Mouse (Mus musculus): Measurements from ENCODE around the gene BC107364.
"Not testable (repeated sequence)": the region's sequence is repeated elsewhere in the genome, so short reads cannot be mapped to it uniquely, and the experiment has no call there.

Gene BC107364

DNA sequence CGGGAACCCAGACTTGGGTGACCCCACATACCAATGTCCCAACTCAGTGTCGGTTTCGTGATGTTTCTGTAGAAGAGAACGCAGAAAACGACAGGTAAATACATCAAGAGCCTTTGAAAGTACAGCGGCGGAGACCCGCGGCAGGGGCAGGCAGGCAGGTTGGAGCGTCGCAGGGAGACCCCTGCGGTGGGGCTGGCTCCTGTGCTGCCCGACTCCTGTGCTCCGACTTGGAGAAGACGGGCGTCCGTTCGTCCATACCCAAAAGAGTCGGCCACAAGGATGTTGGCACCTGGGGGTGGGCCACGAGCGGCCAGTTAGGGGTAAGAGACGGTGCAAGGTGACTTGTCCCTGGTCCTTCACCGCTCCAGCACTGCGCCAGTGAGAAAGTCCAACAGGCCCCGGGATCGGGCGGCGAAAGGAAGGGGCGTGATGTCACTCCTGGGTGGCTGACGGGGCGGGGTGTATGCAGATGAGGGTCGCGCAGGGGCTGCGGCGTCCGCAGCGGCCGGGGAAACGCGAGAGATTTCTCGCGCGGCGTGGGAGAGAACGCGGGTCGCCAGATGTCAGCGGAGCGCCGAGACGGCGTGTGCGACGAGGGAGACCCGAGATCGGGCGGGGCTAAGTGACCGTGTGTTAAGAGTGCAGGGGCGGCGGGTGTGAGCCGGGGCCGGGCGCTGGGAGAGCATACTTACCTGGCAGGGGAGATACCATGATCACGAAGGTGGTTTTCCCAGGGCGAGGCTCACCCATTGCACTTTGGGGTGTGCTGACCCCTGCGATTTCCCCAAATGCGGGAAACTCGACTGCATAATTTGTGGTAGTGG lies 2.1 kb downstream of the BC107364 start:
- DNase-seq: not testable (repeated sequence)

DNA sequence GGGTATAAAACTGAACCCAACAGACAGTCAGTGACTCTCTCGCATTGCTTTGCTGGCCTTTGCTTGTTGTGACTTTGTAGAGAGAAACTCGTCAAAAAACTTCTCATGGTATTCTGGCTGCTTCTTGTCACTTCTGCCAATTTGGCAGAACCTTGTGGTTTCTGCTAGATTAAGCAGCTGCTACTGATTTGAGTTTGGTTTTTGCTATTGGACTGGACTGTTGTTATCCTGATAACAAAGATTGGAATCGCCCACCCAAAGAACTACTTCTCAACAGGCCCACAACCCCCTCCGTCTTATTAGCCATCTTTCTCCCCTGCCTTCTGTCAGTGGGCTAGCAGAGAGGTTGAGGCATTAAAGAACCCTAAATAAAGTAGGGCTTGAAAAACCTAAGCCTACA lies 6.7 kb downstream of the BC107364 start:
- no peak for DNase-seq

GRCm38 (mm10) chr3:96440578-96440977 lies 11.5 kb downstream of the BC107364 start:
- DNase-seq: peak; percentile 37 to 56

DNA sequence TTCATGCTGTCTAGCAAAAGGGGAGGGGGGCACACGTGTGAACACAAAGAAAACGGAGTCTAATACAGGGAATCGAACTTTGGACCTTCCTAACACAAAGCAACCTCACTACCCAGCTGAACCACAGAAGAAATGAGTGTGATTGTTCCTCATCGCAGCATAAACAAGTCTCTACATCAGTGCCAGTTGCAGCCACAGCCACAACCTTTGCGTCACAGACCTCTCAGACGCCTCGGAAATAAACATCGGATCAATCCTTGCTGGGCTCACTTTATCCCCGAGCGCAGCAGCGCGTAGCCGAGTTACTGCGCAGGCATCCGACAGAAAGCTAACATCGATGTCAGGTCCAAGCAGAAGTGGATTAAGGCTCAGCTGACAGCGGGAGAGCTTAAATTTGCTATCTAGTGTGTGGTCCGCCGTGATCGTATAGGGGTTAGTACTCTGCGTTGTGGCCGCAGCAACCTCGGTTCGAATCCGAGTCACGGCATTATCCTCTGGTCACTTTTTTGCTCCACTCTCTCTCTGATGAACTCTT lies 16.5 kb downstream of the BC107364 start:
- DNase-seq: no peak

DNA sequence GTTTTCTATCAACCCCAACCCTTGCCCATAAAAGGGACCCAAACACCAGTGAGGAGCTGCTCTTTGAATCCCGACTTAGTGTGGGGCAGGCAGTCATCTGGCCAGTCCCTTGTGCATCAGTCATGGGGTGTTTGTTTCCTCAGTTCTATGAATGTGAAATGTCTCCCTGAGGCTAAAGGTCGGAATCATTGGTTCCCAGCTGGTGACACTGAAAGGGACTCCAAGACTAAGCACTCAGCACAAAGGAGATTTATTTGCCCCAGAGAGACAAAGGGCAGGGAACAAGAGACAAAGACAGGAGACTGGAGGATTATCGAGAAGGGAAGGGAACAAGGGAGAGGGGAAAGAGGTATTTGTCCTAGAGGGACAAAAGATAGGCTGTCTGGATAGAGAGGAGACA lies 19.9 kb downstream of the BC107364 start:
- no peak for DNase-seq

DNA sequence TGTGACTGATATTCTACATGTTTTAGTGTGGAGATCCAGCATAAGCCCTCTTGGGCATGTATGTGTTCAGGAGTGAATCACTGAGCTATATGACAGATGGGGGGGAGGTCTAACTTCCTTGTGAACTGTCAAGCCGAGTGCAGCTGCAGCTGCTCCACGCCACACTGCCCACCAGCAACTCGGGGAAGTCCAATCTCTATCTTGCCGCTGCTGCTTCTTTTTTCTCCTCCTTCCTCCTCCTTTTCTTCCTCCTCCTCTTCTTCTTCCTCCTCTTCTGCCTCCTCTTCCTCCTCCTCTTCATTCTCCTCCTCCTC lies 22.3 kb downstream of the BC107364 start:
- no peak for DNase-seq

GRCm38 (mm10) chr3:96428941-96429818 lies 22.9 kb downstream of the BC107364 start:
- DNase-seq: no peak

- DNase-seq: peak in 1 of 2 experiments; percentile 27
These were observed 24.2 kb downstream of the BC107364 start for GRCm38 (mm10) chr3:96427761-96428462.

GRCm38 (mm10) chr3:96427311-96427710 lies 24.8 kb downstream of the BC107364 start:
- no peak for DNase-seq

- no peak for DNase-seq
These were observed 25.8 kb downstream of the BC107364 start for GRCm38 (mm10) chr3:96426268-96426667.

DNA sequence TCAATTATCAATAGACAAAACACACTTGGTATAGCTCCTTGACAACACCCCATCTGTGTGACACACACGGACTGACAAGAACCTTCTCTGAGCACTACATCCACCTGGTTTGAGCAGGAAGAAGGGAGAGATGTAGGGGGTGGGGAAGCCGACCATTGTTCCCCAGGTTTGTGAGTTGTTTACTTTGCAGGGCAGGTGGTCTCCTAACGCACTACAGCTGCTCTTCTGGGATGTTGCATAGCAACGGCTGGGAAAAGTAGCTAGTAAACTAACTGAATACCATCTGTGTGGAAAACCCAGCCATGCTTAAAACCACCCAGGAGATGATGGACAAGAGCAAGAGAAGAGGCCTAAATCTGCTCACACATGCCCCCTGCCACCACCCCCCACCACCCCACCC lies 27.7 kb downstream of the BC107364 start:
- DNase-seq: not testable (repeated sequence)

DNA sequence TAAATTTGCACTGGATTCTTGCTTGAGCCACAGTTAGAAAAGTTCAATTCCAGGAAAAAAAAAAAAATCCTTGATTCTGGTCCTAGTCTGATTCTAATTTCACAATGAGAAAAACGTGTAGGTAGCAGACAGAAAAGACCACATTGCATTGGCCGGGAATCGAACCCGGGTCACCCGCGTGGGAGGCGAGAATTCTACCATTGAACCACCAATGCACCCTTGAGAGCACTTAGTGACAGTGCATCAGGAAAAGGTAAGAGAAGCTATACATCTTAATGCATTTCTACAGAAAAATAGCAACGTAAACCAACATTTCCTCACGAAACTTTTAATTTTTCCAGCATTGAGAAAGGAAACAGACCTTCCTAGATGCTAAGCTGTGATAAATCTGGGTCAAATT lies 28.2 kb downstream of the BC107364 start:
- no peak for DNase-seq

- no peak for DNase-seq
These were observed 31.3 kb downstream of the BC107364 start for GRCm38 (mm10) chr3:96420796-96421195.

DNA sequence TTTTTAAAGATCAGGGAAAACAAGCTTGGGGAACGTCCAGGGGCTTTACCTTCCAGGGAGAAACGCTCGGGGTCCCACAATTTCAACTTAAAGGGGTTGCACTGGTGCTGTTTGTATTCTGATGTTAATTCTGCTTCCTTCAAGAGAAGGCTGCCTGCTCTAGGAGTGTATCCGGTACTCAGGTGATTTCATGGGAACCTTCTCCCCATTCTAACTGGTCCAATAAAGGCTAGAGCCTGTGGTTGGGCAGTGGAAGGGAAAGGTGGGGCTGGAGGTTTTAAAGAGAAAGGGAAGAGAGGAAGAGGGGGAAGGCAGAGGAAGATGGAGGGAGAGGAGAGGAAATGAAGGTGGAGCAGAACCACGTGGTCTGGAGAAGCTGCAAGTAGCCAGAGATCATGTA lies 33.2 kb downstream of the BC107364 start:
- DNase-seq: not testable (repeated sequence)

DNA sequence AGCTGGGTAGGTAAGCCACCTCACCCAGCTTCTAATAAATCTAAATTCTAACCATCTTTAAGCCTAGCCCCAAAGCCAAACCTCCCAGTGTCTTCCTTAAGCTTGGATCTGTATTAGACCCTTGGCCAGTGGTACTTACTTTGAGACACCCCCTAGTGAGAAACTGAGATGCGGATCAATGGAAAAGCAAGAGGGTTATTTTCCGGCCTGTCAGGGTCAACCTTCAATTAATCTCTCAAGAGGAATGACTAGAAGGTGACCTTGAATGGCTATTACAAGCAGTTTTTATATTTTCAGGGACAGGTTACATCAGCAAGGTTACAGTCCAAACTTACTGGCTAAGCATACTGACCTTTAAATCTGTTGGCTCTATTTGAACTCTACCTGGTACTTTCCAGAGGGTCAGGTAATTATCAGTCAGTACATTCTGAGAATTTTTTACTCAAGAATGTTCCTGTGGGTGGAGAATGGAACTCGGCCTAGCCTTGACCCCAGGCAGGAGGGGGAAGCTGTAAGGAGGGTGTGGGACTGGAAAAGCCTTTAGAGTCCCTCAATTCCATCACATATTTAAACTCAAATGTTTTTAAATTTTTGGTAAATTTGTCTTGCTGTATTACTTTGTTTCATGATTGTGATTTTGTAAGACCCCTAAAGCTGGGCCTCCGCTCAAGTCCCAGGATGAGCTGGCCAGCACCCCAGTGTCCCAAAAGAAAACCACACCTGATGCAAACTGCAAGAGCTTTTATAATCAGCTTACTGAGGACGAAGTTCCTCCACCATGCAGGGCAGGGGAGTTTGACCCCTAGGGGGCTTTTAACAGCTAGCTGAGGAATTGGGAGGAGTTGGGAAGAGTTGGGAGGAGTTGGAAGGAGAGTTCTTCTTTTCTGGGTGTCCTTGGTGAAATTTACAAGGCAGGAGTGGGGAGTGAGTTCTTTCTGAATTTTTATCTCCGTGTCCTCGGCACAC lies 34.0 kb downstream of the BC107364 start:
- DNase-seq: no peak

DNA sequence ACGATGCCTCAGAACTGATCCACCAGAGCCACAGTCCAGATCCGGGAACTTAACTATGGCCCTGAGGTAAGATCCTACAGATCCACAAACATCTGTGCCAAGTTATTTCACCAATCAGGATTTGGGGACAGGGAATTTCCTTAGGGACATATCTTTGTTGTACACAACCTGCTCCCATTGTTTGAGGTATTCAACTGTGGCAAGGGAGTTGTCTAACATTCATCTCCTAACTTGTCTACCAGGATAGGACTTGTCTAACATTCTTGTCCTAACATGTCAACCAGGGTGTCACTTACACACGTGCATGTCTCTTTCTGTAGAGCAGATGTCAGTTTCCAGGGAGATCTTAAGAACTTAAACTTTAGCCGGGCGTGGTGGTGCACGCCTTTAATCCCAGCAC lies 35.5 kb downstream of the BC107364 start:
- DNase-seq: no peak

DNA sequence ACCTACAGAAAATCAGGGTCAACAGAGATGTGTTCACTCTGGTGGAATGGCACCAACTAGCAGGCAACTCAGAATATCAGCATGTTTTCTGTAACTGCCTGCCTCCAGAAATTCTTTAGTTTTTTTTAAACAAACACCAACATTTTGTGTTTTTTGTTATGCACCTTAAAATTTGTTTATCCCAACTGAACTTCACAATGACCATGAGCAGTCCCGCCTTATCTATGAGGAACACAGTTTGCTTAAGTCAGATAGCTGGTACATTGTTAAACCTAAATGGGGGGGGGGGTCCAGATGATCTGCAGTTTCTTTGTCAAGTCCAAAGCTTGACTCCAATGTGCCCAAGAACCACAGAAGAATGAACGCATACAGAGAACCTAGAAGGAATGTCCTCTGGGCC lies 36.0 kb downstream of the BC107364 start:
- no peak for DNase-seq

GRCm38 (mm10) chr3:96414951-96415327 lies 37.2 kb downstream of the BC107364 start:
- DNase-seq: no peak

GRCm38 (mm10) chr3:96414126-96414950 lies 37.8 kb downstream of the BC107364 start:
- DNase-seq: peak; percentile 86 to 87

- no peak for DNase-seq
These were observed 38.5 kb downstream of the BC107364 start for GRCm38 (mm10) chr3:96413581-96414125.

GRCm38 (mm10) chr3:96411821-96412220 lies 40.3 kb downstream of the BC107364 start:
- no peak for DNase-seq
